In the genomic region with DNA sequence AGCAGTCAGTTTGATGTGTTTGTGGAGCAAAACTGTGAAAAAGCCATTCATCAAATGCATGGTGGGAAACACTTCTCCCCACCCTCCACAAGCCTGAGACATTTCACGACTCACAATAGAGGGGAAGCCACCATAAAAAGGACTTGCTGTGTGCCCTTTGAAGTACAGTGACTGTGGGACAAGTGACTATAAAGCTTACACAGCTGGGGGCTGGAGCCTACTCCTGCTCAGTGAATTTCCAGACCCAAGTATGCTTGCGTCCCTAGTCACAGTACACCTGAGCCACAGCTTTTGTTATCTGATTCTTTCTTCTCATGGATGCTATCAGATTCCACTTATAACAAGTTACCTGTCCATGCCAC, we compare ENCODE assay signal across 10 mouse cellular contexts.
DNase-seq lines count a peak whose midpoint lies in the region; ATAC-seq and TF ChIP-seq lines count a peak whose summit lies in the region.
"Had no signal": no experiment of that assay in that cellular context is flagged by ENCODE, and none has a peak within 500 bp of the region (broad histone marks: within the 10 kb centered on the region; RNA-seq: fewer than 3 reads in every experiment).

No protein-coding gene starts in this region.

- 63% methylated on average over 2 of the region's 2 CpGs for WGBS in heart, embryonic 11.5 days (ENCODE audit: insufficient replicate concordance)
- 40% methylated on average over 2 of the region's 2 CpGs for WGBS in midbrain, embryonic 12.5 days
- WGBS in midbrain, embryonic 14.5 days: 24% methylated on average over 2 of the region's 2 CpGs
- WGBS in intestine, embryonic 16.5 days: 34% methylated on average over 2 of the region's 2 CpGs
- WGBS in stomach, postnatal 0 days: 52% methylated on average over 2 of the region's 2 CpGs

- H3K36me3 ChIP-seq in heart, embryonic 11.5 days (ENCODE audit: control insufficient read depth, insufficient read depth, low read length): no peaks in the 10 kb centered on the region
- no peaks in the 10 kb centered on the region for H3K36me3 ChIP-seq in midbrain, embryonic 12.5 days
- no peaks in the 10 kb centered on the region for H3K36me3 ChIP-seq in midbrain, embryonic 14.5 days (ENCODE audit: control insufficient read depth, insufficient read depth, low read length)
- no peaks in the 10 kb centered on the region for H3K36me3 ChIP-seq in intestine, embryonic 16.5 days (ENCODE audit: control insufficient read depth, insufficient read depth, low read length)
- H3K36me3 ChIP-seq in stomach, postnatal 0 days (ENCODE audit: control insufficient read depth, insufficient read depth, low read length): no peaks in the 10 kb centered on the region

- peaks cover 34% of the 10 kb centered on the region for H3K4me1 ChIP-seq in heart, embryonic 11.5 days (ENCODE audit: control insufficient read depth, insufficient read depth, low read length)
- H3K4me1 ChIP-seq in midbrain, embryonic 12.5 days: peaks cover 17% of the 10 kb centered on the region
- H3K4me1 ChIP-seq in midbrain, embryonic 14.5 days (ENCODE audit: control insufficient read depth, insufficient read depth, low read length): 0 out of 2 replicates have a peak, but pooled peaks cover 5% of the 10 kb centered on the region
- H3K4me1 ChIP-seq in intestine, embryonic 16.5 days (ENCODE audit: control insufficient read depth, insufficient read depth, low read length): peaks cover 29% of the 10 kb centered on the region
- peaks cover 5% of the 10 kb centered on the region; the same call in 1 of the 2 replicates for H3K4me1 ChIP-seq in stomach, postnatal 0 days (replicated peaks; ENCODE audit: control insufficient read depth, insufficient read depth)

- no peaks in the 10 kb centered on the region for H3K27me3 ChIP-seq in heart, embryonic 11.5 days (ENCODE audit: control insufficient read depth, insufficient read depth, low read length)
- H3K27me3 ChIP-seq in midbrain, embryonic 12.5 days: no peaks in the 10 kb centered on the region
- H3K27me3 ChIP-seq in midbrain, embryonic 14.5 days (ENCODE audit: control insufficient read depth, insufficient read depth, low read length): no peaks in the 10 kb centered on the region
- H3K27me3 ChIP-seq in intestine, embryonic 16.5 days (replicated peaks; ENCODE audit: control insufficient read depth, insufficient read depth, low read length): no peaks in the 10 kb centered on the region
- no peaks in the 10 kb centered on the region for H3K27me3 ChIP-seq in stomach, postnatal 0 days (ENCODE audit: control insufficient read depth, insufficient read depth, low read length)

- H3K9me3 ChIP-seq in heart, embryonic 11.5 days (replicated peaks; ENCODE audit: control insufficient read depth, low read length): no peaks in the 10 kb centered on the region
- no peaks in the 10 kb centered on the region for H3K9me3 ChIP-seq in midbrain, embryonic 12.5 days
- no peaks in the 10 kb centered on the region for H3K9me3 ChIP-seq in midbrain, embryonic 14.5 days (ENCODE audit: control insufficient read depth, low read length)
- H3K9me3 ChIP-seq in intestine, embryonic 16.5 days (ENCODE audit: control insufficient read depth, low read length): no peaks in the 10 kb centered on the region
- no peaks in the 10 kb centered on the region for H3K9me3 ChIP-seq in stomach, postnatal 0 days (ENCODE audit: control insufficient read depth, low read length)

- intact Hi-C loops in heart, postnatal 36 days (cut with DNase I): no loop called here

- no peak for TF ChIP-seq EP300 in stomach, postnatal 0 days (optimal IDR thresholded peaks at IDR 0.05)

- ATAC-seq in heart, embryonic 11.5 days (replicated peaks; ENCODE audit: insufficient number of reproducible peaks, low FRiP score, low TSS enrichment): no peak
- no peak for ATAC-seq in midbrain, embryonic 12.5 days (ENCODE audit: low FRiP score, low read depth)
- no peak for ATAC-seq in midbrain, embryonic 14.5 days (ENCODE audit: low FRiP score, low TSS enrichment)
- no peak; the same call in 1 of the 2 replicates for ATAC-seq in intestine, embryonic 16.5 days
- ATAC-seq in stomach, postnatal 0 days (ENCODE audit: low FRiP score, low TSS enrichment): no peak

- no peak for TF ChIP-seq CTCF in stomach, postnatal 0 days (IDR thresholded peaks at IDR 0.05; ENCODE audit: low read depth)

- peak overlapping the region; percentile 7 for H3K27ac ChIP-seq in heart, embryonic 11.5 days (ENCODE audit: low read depth, low read length)
- H3K27ac ChIP-seq in midbrain, embryonic 12.5 days (replicated peaks): peak overlapping the region; percentile 25; the same call in 1 of the 2 replicates
- H3K27ac ChIP-seq in midbrain, embryonic 14.5 days (replicated peaks; ENCODE audit: low read depth, low read length): no peak overlapping the region
- H3K27ac ChIP-seq in intestine, embryonic 16.5 days (ENCODE audit: low read length): peak overlapping the region; percentile 71
- H3K27ac ChIP-seq in stomach, postnatal 0 days (replicated peaks): peak overlapping the region; percentile 18; the same call in 1 of the 2 replicates
- H3K27ac ChIP-seq: liver, embryonic 14.5 days had no signal

- H3K4me3 ChIP-seq in heart, embryonic 11.5 days (ENCODE audit: low read depth, low read length): no peak overlapping the region
- H3K4me3 ChIP-seq in midbrain, embryonic 12.5 days: no peak overlapping the region
- H3K4me3 ChIP-seq in midbrain, embryonic 14.5 days (replicated peaks; ENCODE audit: low read depth, low read length): no peak overlapping the region
- H3K4me3 ChIP-seq in intestine, embryonic 16.5 days (ENCODE audit: low read length): no peak overlapping the region
- H3K4me3 ChIP-seq in stomach, postnatal 0 days (ENCODE audit: low read depth, low read length): no peak overlapping the region

- no peak overlapping the region for H3K9ac ChIP-seq in heart, embryonic 11.5 days (ENCODE audit: low read depth, low read length)
- H3K9ac ChIP-seq in midbrain, embryonic 12.5 days (replicated peaks): no peak overlapping the region
- H3K9ac ChIP-seq in midbrain, embryonic 14.5 days (replicated peaks; ENCODE audit: low read length): no peak overlapping the region
- peak overlapping the region; percentile 3; the same call in 1 of the 2 replicates for H3K9ac ChIP-seq in intestine, embryonic 16.5 days (ENCODE audit: low read depth, low read length)
- H3K9ac ChIP-seq in stomach, postnatal 0 days (ENCODE audit: low read length): no peak overlapping the region
- H3K9ac ChIP-seq: liver, embryonic 14.5 days had no signal

- no peak overlapping the region for H3K4me2 ChIP-seq in heart, embryonic 11.5 days
- H3K4me2 ChIP-seq in midbrain, embryonic 12.5 days (replicated peaks): no peak overlapping the region
- no peak overlapping the region for H3K4me2 ChIP-seq in midbrain, embryonic 14.5 days (ENCODE audit: low read length)
- H3K4me2 ChIP-seq in intestine, embryonic 16.5 days (ENCODE audit: low read depth, low read length): peak overlapping the region; percentile 37
- H3K4me2 ChIP-seq in stomach, postnatal 0 days (replicated peaks; ENCODE audit: low read depth): no peak overlapping the region

- no peak for DNase-seq in heart, postnatal 36 days
- DNase-seq in midbrain, embryonic 14.5 days: no peak
- DNase-seq in stomach, postnatal 0 days (ENCODE audit: low spot score): no peak
- no peak for DNase-seq in MN1 (ENCODE audit: low spot score)
- DNase-seq in thymus, adult 18-20 months: no peak
- DNase-seq: B cell, adult 2 months had no signal
